Mouse (Mus musculus) left cerebral cortex, postnatal 10 days (tissue): ENCODE data around the gene 6030408B16Rik. TPM values are rescaled to one million over a fixed set of nuclear protein-coding genes. Genes with fewer than 3 reads are reported as not detected.

Experiments used
- DNase-seq, 2 experiments: peaks; one replicate each; pipeline ENCODE4 v3.0.0; 2021 to 2022; ENCODE audit warnings: low spot score in 2 of 2, mixed read lengths in 1 of 2; ENCODE audit errors: extremely low spot score in 1 of 2
- intact Hi-C: fragments of 180-260 bp; cut with DNase I; formaldehyde crosslinking; loops from one replicate; pipeline ENCODE4 v1.15.1; 2025
- total RNA-seq, 2 experiments: library from RNA; stranded (reverse); gene quantifications; 2 replicates each; pipeline ENCODE4 v1.2.3; 2021

Gene 6030408B16Rik
- total RNA-seq, 2 experiments from 2014 or later = 0.30 TPM; not detected in 1

- no peak for DNase-seq
- intact Hi-C loops = no loop called here
Observed at GRCm38 (mm10) chr15:101333165-101333564, 40.2 kb downstream of the 6030408B16Rik start.

- intact Hi-C loops = no loop called here
- DNase-seq = no peak
Observed at GRCm38 (mm10) chr15:101333648-101334047, 40.6 kb downstream of the 6030408B16Rik start.

GRCm38 (mm10) chr15:101336474-101337174 is 43.6 kb downstream of the 6030408B16Rik start:
- DNase-seq = no peak
- intact Hi-C loops = loop anchor here (5.0 kb wide), 2 partner anchors 186 to 436 kb away; no protein-coding TSS in a partner anchor

- no peak for DNase-seq
- intact Hi-C loops = loop anchor here (2.0 to 5.0 kb wide), 3 partner anchors 184 to 646 kb away; no protein-coding TSS in a partner anchor
Observed at GRCm38 (mm10) chr15:101338359-101338758, 45.3 kb downstream of the 6030408B16Rik start.

GRCm38 (mm10) chr15:101339537-101339936 is 46.5 kb downstream of the 6030408B16Rik start:
- intact Hi-C loops = loop anchor here (2.0 to 5.0 kb wide), 3 partner anchors 183 to 645 kb away; no protein-coding TSS in a partner anchor
- DNase-seq = peak; percentile 82 to 88

GRCm38 (mm10) chr15:101341797-101342515 is 48.9 kb downstream of the 6030408B16Rik start:
- intact Hi-C loops = loop anchor here (5.0 to 10.0 kb wide), 2 partner anchors 45 to 83 kb away; no protein-coding TSS in a partner anchor

More at GRCm38 (mm10) chr15:101341797-101342515, 48.9 kb downstream of the 6030408B16Rik start:
- peak in 1 of 2 experiments; percentile 65 for DNase-seq

Other genes starting within 250 kb of the 6030408B16Rik start
- under 1 TPM in 1 of 2 experiments, not detected in 1; 0.32 TPM for gene Gm47841, start 245.8 kb upstream of the 6030408B16Rik start, total RNA-seq
- gene Fignl2, start 214.6 kb upstream of the 6030408B16Rik start, total RNA-seq = 1 to 10 TPM; 1.0 to 1.1 TPM
- gene Ankrd33, start 177.5 kb upstream of the 6030408B16Rik start, total RNA-seq = not detected
- gene Acvrl1, start 164.7 kb upstream of the 6030408B16Rik start, total RNA-seq = 10 to 100 TPM; 13.1 TPM
- 100 to 1,000 TPM; 110 to 113 TPM for gene Acvr1b, start 119.1 kb upstream of the 6030408B16Rik start, total RNA-seq
- 10 to 100 TPM; 30.9 to 34.2 TPM for gene Grasp, start 69.0 kb upstream of the 6030408B16Rik start, total RNA-seq
- gene Nr4a1, start 38.9 kb upstream of the 6030408B16Rik start, total RNA-seq = 10 to 100 TPM; 36.8 to 40.3 TPM
- gene Atg101, start 8.9 kb upstream of the 6030408B16Rik start, total RNA-seq = 10 to 100 TPM; 38.8 to 41.9 TPM
- under 1 TPM; 0.54 to 0.81 TPM for gene Krt80, start 77.0 kb downstream of the 6030408B16Rik start, total RNA-seq
- not detected for gene Krt7, start 117.8 kb downstream of the 6030408B16Rik start, total RNA-seq
- gene Krt87, start 145.6 kb downstream of the 6030408B16Rik start, total RNA-seq = under 1 TPM; 0.30 to 0.34 TPM
- not detected for gene Krt88, start 154.5 kb downstream of the 6030408B16Rik start, total RNA-seq
- not detected for gene Krt81, start 170.5 kb downstream of the 6030408B16Rik start, total RNA-seq
- gene Krt86, start 180.3 kb downstream of the 6030408B16Rik start, total RNA-seq = not detected
- not detected for gene Krt83, start 198.3 kb downstream of the 6030408B16Rik start, total RNA-seq
- not detected for gene Gm49425, start 224.0 kb downstream of the 6030408B16Rik start, total RNA-seq
- gene Krt84, start 239.6 kb downstream of the 6030408B16Rik start, total RNA-seq = not detected